Mouse (Mus musculus): Measurements from ENCODE around the gene Foxa1. TPM values are rescaled to one million over a fixed set of nuclear protein-coding genes. Genes with fewer than 3 reads are reported as not detected.
A peak's percentile ranks its signal among the peaks of the same experiment; 100 is the strongest.

Foxa1 gene
- polyA plus RNA-seq, 1 experiment from 2014 or later = 2.4 TPM

GRCm38 (mm10) chr12:57543627-57543991 lies 3.1 kb downstream of the Foxa1 start:
- Histone ChIP-seq H3K36me3 (ENCODE audit: control insufficient read depth, insufficient read depth, low read length) (no peaks in the 10 kb centered on the region), H3K4me1 (ENCODE audit: control insufficient read depth, insufficient read depth, low read length) (peaks cover 13% of the 10 kb centered on the region; the same call in 1 of the 2 replicates), H3K4me3 (replicated peaks; ENCODE audit: low read depth, low read length) (peak overlapping the region; percentile 18), H3K4me2 (ENCODE audit: low read length) (peak overlapping the region; percentile 31; the same call in 1 of the 2 replicates), H3K27me3 (ENCODE audit: control insufficient read depth, insufficient read depth, low read length) (peaks cover 89% of the 10 kb centered on the region), H3K27ac (replicated peaks; ENCODE audit: low read depth, low read length) (no peak overlapping the region; the same call in 1 of the 2 replicates), H3K9me3 (ENCODE audit: control insufficient read depth, low read length) (no peaks in the 10 kb centered on the region), H3K9ac (replicated peaks; ENCODE audit: low read length) (peak overlapping the region; percentile 23; the same call in 1 of the 2 replicates)
- WGBS = 3% methylated on average over 10 of the region's 10 CpGs
- DNase-seq = peak; percentile 41
- ATAC-seq (ENCODE audit: low FRiP score, low TSS enrichment) = no peak

GRCm38 (mm10) chr12:57542746-57543626 lies 3.7 kb downstream of the Foxa1 start:
- peaks cover 16% of the 10 kb centered on the region; the same call in 1 of the 2 replicates for H3K4me1 ChIP-seq (ENCODE audit: control insufficient read depth, insufficient read depth, low read length)
- H3K27me3 ChIP-seq (ENCODE audit: control insufficient read depth, insufficient read depth, low read length) = peaks cover 86% of the 10 kb centered on the region
- no peaks in the 10 kb centered on the region for H3K36me3 ChIP-seq (ENCODE audit: control insufficient read depth, insufficient read depth, low read length)
- DNase-seq (peak; percentile 46), ATAC-seq (ENCODE audit: low FRiP score, low TSS enrichment) (no peak)
- H3K9me3 ChIP-seq (ENCODE audit: control insufficient read depth, low read length) = no peaks in the 10 kb centered on the region
- under 1% methylated on average over 63 of the region's 63 CpGs for WGBS
- H3K4me2 ChIP-seq (ENCODE audit: low read length) = peak overlapping the region; percentile 31
- peak overlapping the region; percentile 32; the same call in 1 of the 2 replicates for H3K9ac ChIP-seq (replicated peaks; ENCODE audit: low read length)
- peak overlapping the region; percentile 52 for H3K27ac ChIP-seq (replicated peaks; ENCODE audit: low read depth, low read length)
- peak overlapping the region; percentile 18 for H3K4me3 ChIP-seq (replicated peaks; ENCODE audit: low read depth, low read length)

- H3K27ac ChIP-seq (replicated peaks; ENCODE audit: low read depth, low read length) = peak overlapping the region; percentile 52; the same call in 1 of the 2 replicates
- no peaks in the 10 kb centered on the region for H3K9me3 ChIP-seq (ENCODE audit: control insufficient read depth, low read length)
- under 1% methylated on average over 46 of the region's 46 CpGs for WGBS
- H3K36me3 ChIP-seq (ENCODE audit: control insufficient read depth, insufficient read depth, low read length) = no peaks in the 10 kb centered on the region
- peak overlapping the region; percentile 31 for H3K4me2 ChIP-seq (ENCODE audit: low read length)
- H3K27me3 ChIP-seq (ENCODE audit: control insufficient read depth, insufficient read depth, low read length) = peaks cover 81% of the 10 kb centered on the region
- ATAC-seq (ENCODE audit: low FRiP score, low TSS enrichment) (no peak), DNase-seq (peak; percentile 49)
- H3K4me3 ChIP-seq (replicated peaks; ENCODE audit: low read depth, low read length) = peak overlapping the region; percentile 18
- peaks cover 16% of the 10 kb centered on the region; the same call in 1 of the 2 replicates for H3K4me1 ChIP-seq (ENCODE audit: control insufficient read depth, insufficient read depth, low read length)
- H3K9ac ChIP-seq (replicated peaks; ENCODE audit: low read length) = peak overlapping the region; percentile 29; the same call in 1 of the 2 replicates
Measured at GRCm38 (mm10) chr12:57541931-57542745, 4.6 kb downstream of the Foxa1 start.

GRCm38 (mm10) chr12:57541118-57541517 lies 5.6 kb downstream of the Foxa1 start:
- peak overlapping the region; percentile 0; the same call in 1 of the 2 replicates for H3K4me2 ChIP-seq (ENCODE audit: low read length)
- ATAC-seq (ENCODE audit: low FRiP score, low TSS enrichment) (no peak), DNase-seq (peak; percentile 57)
- H3K9ac ChIP-seq (replicated peaks; ENCODE audit: low read length) = no peak overlapping the region
- no peaks in the 10 kb centered on the region for H3K9me3 ChIP-seq (ENCODE audit: control insufficient read depth, low read length)
- H3K36me3 ChIP-seq (ENCODE audit: control insufficient read depth, insufficient read depth, low read length) = no peaks in the 10 kb centered on the region
- 9% methylated on average over 6 of the region's 6 CpGs for WGBS
- peaks cover 16% of the 10 kb centered on the region; the same call in 1 of the 2 replicates for H3K4me1 ChIP-seq (ENCODE audit: control insufficient read depth, insufficient read depth, low read length)
- H3K4me3 ChIP-seq (replicated peaks; ENCODE audit: low read depth, low read length) = 0 out of 2 replicates have a peak overlapping the region, but pooled peaks have one; percentile 7
- no peak overlapping the region for H3K27ac ChIP-seq (replicated peaks; ENCODE audit: low read depth, low read length)
- H3K27me3 ChIP-seq (ENCODE audit: control insufficient read depth, insufficient read depth, low read length) = peaks cover 81% of the 10 kb centered on the region

- DNase-seq (no peak), ATAC-seq (ENCODE audit: low FRiP score, low TSS enrichment) (no peak)
- H3K4me1 ChIP-seq (ENCODE audit: control insufficient read depth, insufficient read depth, low read length) = peaks cover 9% of the 10 kb centered on the region; the same call in 1 of the 2 replicates
- H3K4me2 ChIP-seq (ENCODE audit: low read length) = peak overlapping the region; percentile 52
- no peak overlapping the region; the same call in 1 of the 2 replicates for H3K9ac ChIP-seq (replicated peaks; ENCODE audit: low read length)
- H3K27me3 ChIP-seq (ENCODE audit: control insufficient read depth, insufficient read depth, low read length) = peaks cover 84% of the 10 kb centered on the region
- no peaks in the 10 kb centered on the region for H3K9me3 ChIP-seq (ENCODE audit: control insufficient read depth, low read length)
- no peak overlapping the region for H3K4me3 ChIP-seq (replicated peaks; ENCODE audit: low read depth, low read length)
- H3K27ac ChIP-seq (replicated peaks; ENCODE audit: low read depth, low read length) = no peak overlapping the region; the same call in 1 of the 2 replicates
- under 1% methylated on average over 10 of the region's 10 CpGs for WGBS
- no peaks in the 10 kb centered on the region for H3K36me3 ChIP-seq (ENCODE audit: control insufficient read depth, insufficient read depth, low read length)
Measured at GRCm38 (mm10) chr12:57539551-57539985, 7.1 kb downstream of the Foxa1 start.

- ATAC-seq (ENCODE audit: low FRiP score, low TSS enrichment) (peak; percentile 25; the same call in 1 of the 2 replicates), DNase-seq (peak; percentile 67)
- H3K9ac ChIP-seq (replicated peaks; ENCODE audit: low read length) = peak overlapping the region; percentile 36; the same call in 1 of the 2 replicates
- peak overlapping the region; percentile 52 for H3K4me2 ChIP-seq (ENCODE audit: low read length)
- peak overlapping the region; percentile 25 for H3K4me3 ChIP-seq (replicated peaks; ENCODE audit: low read depth, low read length)
- peaks cover 9% of the 10 kb centered on the region; the same call in 1 of the 2 replicates for H3K4me1 ChIP-seq (ENCODE audit: control insufficient read depth, insufficient read depth, low read length)
- H3K27me3 ChIP-seq (ENCODE audit: control insufficient read depth, insufficient read depth, low read length) = peaks cover 84% of the 10 kb centered on the region
- H3K36me3 ChIP-seq (ENCODE audit: control insufficient read depth, insufficient read depth, low read length) = no peaks in the 10 kb centered on the region
- WGBS = under 1% methylated on average over 63 of the region's 63 CpGs
- peak overlapping the region; percentile 70 for H3K27ac ChIP-seq (replicated peaks; ENCODE audit: low read depth, low read length)
- no peaks in the 10 kb centered on the region for H3K9me3 ChIP-seq (ENCODE audit: control insufficient read depth, low read length)
Measured at GRCm38 (mm10) chr12:57538588-57539550, 7.8 kb downstream of the Foxa1 start.

GRCm38 (mm10) chr12:57537791-57538587 lies 8.7 kb downstream of the Foxa1 start:
- Histone ChIP-seq H3K9me3 (ENCODE audit: control insufficient read depth, low read length) (no peaks in the 10 kb centered on the region), H3K36me3 (ENCODE audit: control insufficient read depth, insufficient read depth, low read length) (no peaks in the 10 kb centered on the region), H3K9ac (replicated peaks; ENCODE audit: low read length) (peak overlapping the region; percentile 36; the same call in 1 of the 2 replicates), H3K4me3 (replicated peaks; ENCODE audit: low read depth, low read length) (peak overlapping the region; percentile 25), H3K27me3 (ENCODE audit: control insufficient read depth, insufficient read depth, low read length) (peaks cover 84% of the 10 kb centered on the region), H3K27ac (replicated peaks; ENCODE audit: low read depth, low read length) (0 out of 2 replicates have a peak overlapping the region, but pooled peaks have one; percentile 70), H3K4me1 (ENCODE audit: control insufficient read depth, insufficient read depth, low read length) (peaks cover 9% of the 10 kb centered on the region; the same call in 1 of the 2 replicates), H3K4me2 (ENCODE audit: low read length) (peak overlapping the region; percentile 52)
- ATAC-seq (ENCODE audit: low FRiP score, low TSS enrichment) = no peak
- peak; percentile 56 for DNase-seq
- 1% methylated on average over 21 of the region's 21 CpGs for WGBS

Measured in midbrain, embryonic 14.5 days (tissue).